Mouse (Mus musculus) kidney, embryonic 16.5 days (tissue): ENCODE measurements around the gene Prcc. TPM values are rescaled to one million over a fixed set of nuclear protein-coding genes. Genes with fewer than 3 reads are reported as not detected.
"Not testable (repeated sequence)": the region's sequence is repeated elsewhere in the genome, so short reads cannot be mapped to it uniquely, and the experiment has no call there.

Source experiments
- ATAC-seq: fragments of 200-750 bp; cut with Nextera tagmentation; 2 replicates; pipeline ENCODE4 v1.8.0; 2017; ENCODE audit warnings: moderate TSS enrichment; ENCODE audit not compliant: low FRiP score, low TSS enrichment
- H3K27ac ChIP-seq: fragments of 300-500 bp; sonication (generic); 2 replicates; pipeline ENCODE4 v1.5.1; 2014; ENCODE audit warnings: low read length
- H3K27me3 ChIP-seq: fragments of 300-500 bp; sonication (generic); 2 replicates; pipeline ENCODE4 v1.6.1; 2014; ENCODE audit warnings: low read length, control low read depth, mixed read lengths; ENCODE audit not compliant: insufficient read depth
- H3K36me3 ChIP-seq: fragments of 300-500 bp; sonication (generic); 2 replicates; pipeline ENCODE4 v1.6.1; 2014; ENCODE audit warnings: low read length, control low read depth, mixed read lengths; ENCODE audit not compliant: insufficient read depth
- H3K4me1 ChIP-seq: fragments of 300-500 bp; sonication (generic); 2 replicates; pipeline ENCODE4 v1.6.1; 2014; ENCODE audit warnings: low read length, control low read depth, mixed read lengths; ENCODE audit not compliant: insufficient read depth
- H3K4me2 ChIP-seq: fragments of 300-500 bp; sonication (generic); replicated peaks from 2 replicates; pipeline ENCODE4 v1.6.1; 2014; ENCODE audit warnings: low read depth, low read length
- H3K4me3 ChIP-seq: fragments of 300-500 bp; sonication (generic); 2 replicates; pipeline ENCODE4 v1.5.1; 2014; ENCODE audit warnings: mild to moderate bottlenecking, low read length
- H3K9ac ChIP-seq: fragments of 300-500 bp; sonication (generic); replicated peaks from 2 replicates; pipeline ENCODE4 v1.6.1; 2014; ENCODE audit warnings: low read length
- H3K9me3 ChIP-seq: fragments of 300-500 bp; sonication (generic); 2 replicates; pipeline ENCODE4 v1.6.1; 2016; ENCODE audit warnings: low read length, control low read depth
- WGBS: fragments of 180-500 bp; shearing (Covaris S2); extraction: QIAGEN DNeasy Blood & Tissue Kit; methylation state at CpG from one replicate; pipeline ENCODE4 v1.1.7; 2014; 5-methylcytosine and 5-hydroxymethylcytosine counted together
- polyA plus RNA-seq: library from polyadenylated mRNA; unstranded; fragments of >200 nt; fragmentation: Nextera tagmentation; extraction: Ambion mirVana; gene quantifications from 2 replicates; pipeline ENCODE4 v1.2.1, GENCODE M21; 2015

Prcc gene
- polyA plus RNA-seq, 1 experiment from 2014 or later, result 13.3 TPM

GRCm38 (mm10) chr3:87906981-87907857, 21.8 kb upstream of the Prcc start:
- Histone ChIP-seq H3K4me3 (peak overlapping the region; percentile 97), H3K27ac (peak overlapping the region; percentile 97), H3K27me3 (no peaks in the 10 kb centered on the region), H3K9ac (peak overlapping the region; percentile 99), H3K4me2 (peak overlapping the region; percentile 95), H3K36me3 (no peaks in the 10 kb centered on the region), H3K9me3 (no peaks in the 10 kb centered on the region), H3K4me1 (peaks cover 41% of the 10 kb centered on the region)
- 0% methylated on average over 23 of the region's 27 CpGs for WGBS
- no peak for ATAC-seq

GRCm38 (mm10) chr3:87906601-87906980, 21.2 kb upstream of the Prcc start:
- WGBS, result 0% methylated on average over 38 of the region's 47 CpGs
- Histone ChIP-seq H3K27ac (peak overlapping the region; percentile 97), H3K4me3 (peak overlapping the region; percentile 97), H3K36me3 (no peaks in the 10 kb centered on the region), H3K9me3 (no peaks in the 10 kb centered on the region), H3K4me2 (peak overlapping the region; percentile 95), H3K27me3 (no peaks in the 10 kb centered on the region), H3K4me1 (peaks cover 38% of the 10 kb centered on the region), H3K9ac (peak overlapping the region; percentile 99)
- ATAC-seq, result peak; percentile 14; the same call in 1 of the 2 replicates

GRCm38 (mm10) chr3:87905880-87906485, 20.6 kb upstream of the Prcc start, which contains the start of gene Hdgf:
Gene Hdgf (plus strand): TSS chr3:87906321.
- H3K36me3 ChIP-seq, result no peaks in the 10 kb centered on the region
- H3K27ac ChIP-seq, result peak within 1 kb of the TSS; percentile 97
- peak; percentile 96 for ATAC-seq
- H3K9me3 ChIP-seq, result no peaks in the 10 kb centered on the region
- H3K4me3 ChIP-seq, result peak within 1 kb of the TSS; percentile 97
- H3K9ac ChIP-seq, result peak within 1 kb of the TSS; percentile 99
- peak within 1 kb of the TSS; percentile 95 for H3K4me2 ChIP-seq
- H3K27me3 ChIP-seq, result no peaks in the 10 kb centered on the region
- WGBS, result under 1% methylated on average over 45 of the region's 57 CpGs
- H3K4me1 ChIP-seq, result peaks cover 33% of the 10 kb centered on the region

- Histone ChIP-seq H3K4me1 (peaks cover 14% of the 10 kb centered on the region), H3K4me3 (no peak overlapping the region), H3K9ac (no peak overlapping the region), H3K27ac (no peak overlapping the region), H3K9me3 (no peaks in the 10 kb centered on the region), H3K27me3 (no peaks in the 10 kb centered on the region), H3K4me2 (no peak overlapping the region), H3K36me3 (no peaks in the 10 kb centered on the region)
- ATAC-seq, result no peak
- WGBS, result 28% methylated on average over 5 of the region's 5 CpGs
These were observed 18.4 kb upstream of the Prcc start for GRCm38 (mm10) chr3:87903821-87904220.

- not testable (repeated sequence) for H3K27me3 ChIP-seq, H3K36me3 ChIP-seq, H3K4me1 ChIP-seq, H3K4me2 ChIP-seq, H3K27ac ChIP-seq, H3K4me3 ChIP-seq, H3K9me3 ChIP-seq, ATAC-seq, H3K9ac ChIP-seq
- 85% methylated on average over 5 of the region's 6 CpGs for WGBS
These were observed 16.6 kb upstream of the Prcc start for GRCm38 (mm10) chr3:87901959-87902358.

- Histone ChIP-seq H3K36me3 (no peaks in the 10 kb centered on the region), H3K27me3 (no peaks in the 10 kb centered on the region), H3K4me2 (no peak overlapping the region), H3K9me3 (no peaks in the 10 kb centered on the region), H3K4me3 (no peak overlapping the region), H3K4me1 (no peaks in the 10 kb centered on the region), H3K27ac (no peak overlapping the region), H3K9ac (no peak overlapping the region)
- WGBS, result 34% methylated on average over 1 of the region's 1 CpGs
- no peak for ATAC-seq
These were observed 15.7 kb upstream of the Prcc start for GRCm38 (mm10) chr3:87901036-87901624.

- 81% methylated on average over 3 of the region's 3 CpGs for WGBS
- no peak overlapping the region for H3K4me3 ChIP-seq
- H3K27ac ChIP-seq, result no peak overlapping the region
- no peak overlapping the region for H3K9ac ChIP-seq
- no peaks in the 10 kb centered on the region for H3K4me1 ChIP-seq
- H3K27me3 ChIP-seq, result no peaks in the 10 kb centered on the region
- H3K9me3 ChIP-seq, result no peaks in the 10 kb centered on the region
- no peak for ATAC-seq
- no peak overlapping the region for H3K4me2 ChIP-seq
- no peaks in the 10 kb centered on the region for H3K36me3 ChIP-seq
These were observed 14.4 kb upstream of the Prcc start for GRCm38 (mm10) chr3:87899776-87900175.

GRCm38 (mm10) chr3:87899266-87899665, 13.9 kb upstream of the Prcc start:
- Histone ChIP-seq H3K27ac (no peak overlapping the region), H3K9ac (no peak overlapping the region), H3K36me3 (no peaks in the 10 kb centered on the region), H3K9me3 (no peaks in the 10 kb centered on the region), H3K4me2 (no peak overlapping the region), H3K4me3 (no peak overlapping the region), H3K27me3 (no peaks in the 10 kb centered on the region), H3K4me1 (no peaks in the 10 kb centered on the region)
- no peak for ATAC-seq
- 57% methylated on average over 3 of the region's 3 CpGs for WGBS

GRCm38 (mm10) chr3:87893367-87893905, 8.0 kb upstream of the Prcc start:
- H3K9ac ChIP-seq, result no peak overlapping the region
- H3K27me3 ChIP-seq, result no peaks in the 10 kb centered on the region
- H3K4me2 ChIP-seq, result no peak overlapping the region
- WGBS, result 75% methylated on average over 3 of the region's 3 CpGs
- no peak for ATAC-seq
- H3K4me1 ChIP-seq, result no peaks in the 10 kb centered on the region
- H3K4me3 ChIP-seq, result no peak overlapping the region
- H3K9me3 ChIP-seq, result no peaks in the 10 kb centered on the region
- H3K27ac ChIP-seq, result no peak overlapping the region
- H3K36me3 ChIP-seq, result no peaks in the 10 kb centered on the region
